Comparison of ENCODE assay signal across 8 mouse cellular contexts in the genomic region with DNA sequence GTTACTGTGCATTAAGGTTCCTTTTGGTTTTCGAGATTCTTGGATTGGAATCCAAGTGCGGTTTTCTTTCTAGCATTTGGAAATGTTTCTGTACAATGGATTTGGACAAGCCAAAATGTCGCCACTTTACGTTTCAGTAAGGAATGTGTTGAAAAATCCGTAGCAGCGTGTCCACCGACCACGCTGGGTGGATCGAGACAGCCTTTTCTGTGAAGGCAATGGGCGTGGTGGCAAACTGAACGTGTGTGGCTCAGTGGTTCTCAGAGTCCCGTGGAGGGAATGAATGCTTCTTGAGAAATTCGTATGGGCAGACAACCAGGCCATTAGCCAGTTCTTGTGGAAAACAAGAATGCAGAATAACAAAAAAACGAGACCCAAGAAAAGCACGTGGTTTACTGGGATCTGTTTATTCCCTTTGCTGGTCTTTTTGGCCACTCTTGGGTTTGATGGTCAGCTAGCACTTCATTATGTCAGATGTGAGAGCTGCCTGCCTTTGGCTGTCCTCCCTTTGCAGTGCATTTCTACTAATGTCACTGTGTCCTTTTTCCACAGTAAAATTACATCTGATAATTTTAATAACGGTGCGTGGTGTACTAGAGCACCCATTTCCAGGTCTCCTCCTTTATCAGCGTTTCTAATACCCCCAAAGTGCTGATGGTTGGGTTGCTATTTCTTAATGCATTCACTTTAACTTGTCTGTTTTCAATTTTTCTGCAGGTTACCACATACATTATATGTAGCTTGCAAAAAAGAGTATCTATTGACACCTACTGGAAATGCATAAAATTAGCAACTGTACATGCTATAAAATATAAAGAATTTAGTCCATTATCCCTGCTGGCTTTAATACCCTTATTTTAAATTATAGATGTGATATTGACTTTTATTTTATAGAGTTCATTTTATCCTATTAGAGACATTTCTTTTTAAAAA. TPM values are rescaled to one million over a fixed set of nuclear protein-coding genes. Genes with fewer than 3 reads are reported as not detected.
DNase-seq lines count a peak whose midpoint lies in the region; ATAC-seq lines count a peak whose summit lies in the region.

No protein-coding gene starts in this region.

- H3K9me3 ChIP-seq in embryonic facial prominence, embryonic 14.5 days (ENCODE audit: control insufficient read depth, low read length): no peaks in the 10 kb centered on the region
- H3K9me3 ChIP-seq in embryonic facial prominence, embryonic 10.5 days: peaks cover 2% of the 10 kb centered on the region; the same call in 1 of the 2 replicates
- H3K9me3 ChIP-seq in midbrain, embryonic 14.5 days (ENCODE audit: control insufficient read depth, low read length): no peaks in the 10 kb centered on the region
- no peaks in the 10 kb centered on the region for H3K9me3 ChIP-seq in midbrain, embryonic 16.5 days (replicated peaks; ENCODE audit: control insufficient read depth, low read length, poor library complexity, severe bottlenecking)
- H3K9me3 ChIP-seq in hindbrain, embryonic 16.5 days (ENCODE audit: control insufficient read depth, low read length): no peaks in the 10 kb centered on the region
- no peaks in the 10 kb centered on the region for H3K9me3 ChIP-seq in neural tube, embryonic 13.5 days

- no peak overlapping the region for H3K27ac ChIP-seq in embryonic facial prominence, embryonic 14.5 days (replicated peaks; ENCODE audit: low read depth, low read length)
- H3K27ac ChIP-seq in embryonic facial prominence, embryonic 10.5 days (replicated peaks): no peak overlapping the region
- no peak overlapping the region for H3K27ac ChIP-seq in midbrain, embryonic 14.5 days (replicated peaks; ENCODE audit: low read depth, low read length)
- H3K27ac ChIP-seq in midbrain, embryonic 16.5 days (ENCODE audit: low read length): no peak overlapping the region
- no peak overlapping the region for H3K27ac ChIP-seq in hindbrain, embryonic 16.5 days (ENCODE audit: low read depth, low read length)
- no peak overlapping the region for H3K27ac ChIP-seq in neural tube, embryonic 13.5 days (replicated peaks)

- no peak overlapping the region for H3K9ac ChIP-seq in embryonic facial prominence, embryonic 14.5 days (ENCODE audit: low read depth, low read length)
- no peak overlapping the region for H3K9ac ChIP-seq in midbrain, embryonic 14.5 days (replicated peaks; ENCODE audit: low read length)
- no peak overlapping the region for H3K9ac ChIP-seq in midbrain, embryonic 16.5 days (ENCODE audit: low read depth, low read length)
- H3K9ac ChIP-seq in hindbrain, embryonic 16.5 days (ENCODE audit: low read depth, low read length): no peak overlapping the region
- H3K9ac ChIP-seq in neural tube, embryonic 13.5 days: no peak overlapping the region

- H3K36me3 ChIP-seq in embryonic facial prominence, embryonic 14.5 days (ENCODE audit: control insufficient read depth, insufficient read depth, low read length): no peaks in the 10 kb centered on the region
- no peaks in the 10 kb centered on the region for H3K36me3 ChIP-seq in embryonic facial prominence, embryonic 10.5 days (replicated peaks)
- H3K36me3 ChIP-seq in midbrain, embryonic 14.5 days (ENCODE audit: control insufficient read depth, insufficient read depth, low read length): no peaks in the 10 kb centered on the region
- no peaks in the 10 kb centered on the region for H3K36me3 ChIP-seq in midbrain, embryonic 16.5 days (ENCODE audit: control insufficient read depth, insufficient read depth, low read length)
- no peaks in the 10 kb centered on the region for H3K36me3 ChIP-seq in hindbrain, embryonic 16.5 days (ENCODE audit: control insufficient read depth, insufficient read depth, low read length)
- no peaks in the 10 kb centered on the region for H3K36me3 ChIP-seq in neural tube, embryonic 13.5 days

- H3K27me3 ChIP-seq in embryonic facial prominence, embryonic 14.5 days (replicated peaks; ENCODE audit: control insufficient read depth, insufficient read depth, low read length): no peaks in the 10 kb centered on the region
- H3K27me3 ChIP-seq in embryonic facial prominence, embryonic 10.5 days (replicated peaks; ENCODE audit: low read depth, poor library complexity, severe bottlenecking): no peaks in the 10 kb centered on the region
- no peaks in the 10 kb centered on the region for H3K27me3 ChIP-seq in midbrain, embryonic 14.5 days (ENCODE audit: control insufficient read depth, insufficient read depth, low read length)
- H3K27me3 ChIP-seq in midbrain, embryonic 16.5 days (ENCODE audit: control insufficient read depth, insufficient read depth, low read depth, low read length): no peaks in the 10 kb centered on the region
- H3K27me3 ChIP-seq in hindbrain, embryonic 16.5 days (replicated peaks; ENCODE audit: control insufficient read depth, insufficient read depth, low read length): no peaks in the 10 kb centered on the region
- no peaks in the 10 kb centered on the region for H3K27me3 ChIP-seq in neural tube, embryonic 13.5 days

- H3K4me2 ChIP-seq in embryonic facial prominence, embryonic 14.5 days (ENCODE audit: low read depth, low read length): peak overlapping the region; percentile 73; the same call in 1 of the 2 replicates
- peak overlapping the region; percentile 71; the same call in 1 of the 2 replicates for H3K4me2 ChIP-seq in midbrain, embryonic 14.5 days (ENCODE audit: low read length)
- H3K4me2 ChIP-seq in midbrain, embryonic 16.5 days (ENCODE audit: low read length): no peak overlapping the region
- H3K4me2 ChIP-seq in hindbrain, embryonic 16.5 days (ENCODE audit: low read length): peak overlapping the region; percentile 81
- peak overlapping the region; percentile 62; the same call in 1 of the 2 replicates for H3K4me2 ChIP-seq in neural tube, embryonic 13.5 days

- WGBS in embryonic facial prominence, embryonic 14.5 days: 74% methylated on average over 18 of the region's 18 CpGs
- 84% methylated on average over 18 of the region's 18 CpGs for WGBS in embryonic facial prominence, embryonic 10.5 days
- 79% methylated on average over 18 of the region's 18 CpGs for WGBS in midbrain, embryonic 14.5 days
- 78% methylated on average over 18 of the region's 18 CpGs for WGBS in midbrain, embryonic 16.5 days
- 81% methylated on average over 18 of the region's 18 CpGs for WGBS in hindbrain, embryonic 16.5 days
- WGBS in neural tube, embryonic 13.5 days: 82% methylated on average over 18 of the region's 18 CpGs

- no peak overlapping the region for H3K4me3 ChIP-seq in embryonic facial prominence, embryonic 14.5 days (ENCODE audit: low read depth, low read length)
- no peak overlapping the region for H3K4me3 ChIP-seq in embryonic facial prominence, embryonic 10.5 days
- no peak overlapping the region for H3K4me3 ChIP-seq in midbrain, embryonic 14.5 days (replicated peaks; ENCODE audit: low read depth, low read length)
- no peak overlapping the region for H3K4me3 ChIP-seq in midbrain, embryonic 16.5 days (ENCODE audit: low read depth, low read length)
- H3K4me3 ChIP-seq in hindbrain, embryonic 16.5 days (ENCODE audit: low read length): no peak overlapping the region
- H3K4me3 ChIP-seq in neural tube, embryonic 13.5 days: no peak overlapping the region

- no peaks in the 10 kb centered on the region; the same call in 1 of the 2 replicates for H3K4me1 ChIP-seq in embryonic facial prominence, embryonic 14.5 days (ENCODE audit: control insufficient read depth, insufficient read depth, low read length)
- H3K4me1 ChIP-seq in embryonic facial prominence, embryonic 10.5 days: no peaks in the 10 kb centered on the region
- H3K4me1 ChIP-seq in midbrain, embryonic 14.5 days (ENCODE audit: control insufficient read depth, insufficient read depth, low read length): no peaks in the 10 kb centered on the region
- H3K4me1 ChIP-seq in midbrain, embryonic 16.5 days (ENCODE audit: control insufficient read depth, insufficient read depth, low read length): peaks cover 8% of the 10 kb centered on the region
- H3K4me1 ChIP-seq in hindbrain, embryonic 16.5 days (ENCODE audit: control insufficient read depth, insufficient read depth, low read depth, low read length): peaks cover 4% of the 10 kb centered on the region
- H3K4me1 ChIP-seq in neural tube, embryonic 13.5 days (replicated peaks): peaks cover 6% of the 10 kb centered on the region; the same call in 1 of the 2 replicates

- ATAC-seq in embryonic facial prominence, embryonic 14.5 days (ENCODE audit: low read depth): no peak
- ATAC-seq in midbrain, embryonic 14.5 days (ENCODE audit: low FRiP score, low TSS enrichment): no peak
- no peak for ATAC-seq in midbrain, embryonic 16.5 days
- ATAC-seq in hindbrain, embryonic 16.5 days: no peak
- ATAC-seq in neural tube, embryonic 13.5 days (ENCODE audit: low read depth): no peak

- DNase-seq in embryonic facial prominence, embryonic 14.5 days (ENCODE audit: low spot score): no peak
- no peak for DNase-seq in embryonic facial prominence, embryonic 10.5 days (ENCODE audit: low spot score)
- peak; percentile 11 for DNase-seq in midbrain, embryonic 14.5 days
- DNase-seq in spleen, postnatal 14 days (ENCODE audit: low spot score in 2 of 2): no peak
- DNase-seq in layer of hippocampus, adult 9-11 months: no peak

RNA-seq across cellular contexts. Expression of a gene that starts 1.6 kb away (rescaled TPM):
- 0.90 and 1.0 TPM in 2 replicates for polyA plus RNA-seq in embryonic facial prominence, embryonic 14.5 days (2014; fragmentation: Nextera tagmentation; extraction: Ambion mirVana)
- polyA plus RNA-seq in embryonic facial prominence, embryonic 10.5 days (2016; fragmentation: Nextera tagmentation; extraction: Ambion mirVana): 0.50 and 0.66 TPM in 2 replicates
- 1.9 and 2.9 TPM in 2 replicates for polyA plus RNA-seq in midbrain, embryonic 14.5 days (2014; fragmentation: Nextera tagmentation; extraction: Ambion mirVana)
- polyA plus RNA-seq in midbrain, embryonic 16.5 days (2015; fragmentation: Nextera tagmentation; extraction: Ambion mirVana): 1.0 and 2.3 TPM in 2 replicates
- polyA plus RNA-seq in hindbrain, embryonic 16.5 days (2015; fragmentation: Nextera tagmentation; extraction: Ambion mirVana): 1.8 and 2.1 TPM in 2 replicates
- polyA plus RNA-seq in neural tube, embryonic 13.5 days (2015; fragmentation: Nextera tagmentation; extraction: Ambion mirVana): 0.39 and 0.74 TPM in 2 replicates
